Mouse (Mus musculus) erythroblast, embryonic 14.5 days (primary cell): Measurements from ENCODE around the gene Ankub1.

Source experiments
- GATA1 ChIP-seq: IDR thresholded peaks from 2 replicates; pipeline ENCODE4 v1.6.1; 2012; ENCODE audit warnings: low read length, inconsistent platforms, mixed read lengths
- TAL1 ChIP-seq: IDR thresholded peaks from 3 replicates; pipeline ENCODE4 v1.6.1; 2012; ENCODE audit warnings: low read length, inconsistent platforms, mixed read lengths

DNA sequence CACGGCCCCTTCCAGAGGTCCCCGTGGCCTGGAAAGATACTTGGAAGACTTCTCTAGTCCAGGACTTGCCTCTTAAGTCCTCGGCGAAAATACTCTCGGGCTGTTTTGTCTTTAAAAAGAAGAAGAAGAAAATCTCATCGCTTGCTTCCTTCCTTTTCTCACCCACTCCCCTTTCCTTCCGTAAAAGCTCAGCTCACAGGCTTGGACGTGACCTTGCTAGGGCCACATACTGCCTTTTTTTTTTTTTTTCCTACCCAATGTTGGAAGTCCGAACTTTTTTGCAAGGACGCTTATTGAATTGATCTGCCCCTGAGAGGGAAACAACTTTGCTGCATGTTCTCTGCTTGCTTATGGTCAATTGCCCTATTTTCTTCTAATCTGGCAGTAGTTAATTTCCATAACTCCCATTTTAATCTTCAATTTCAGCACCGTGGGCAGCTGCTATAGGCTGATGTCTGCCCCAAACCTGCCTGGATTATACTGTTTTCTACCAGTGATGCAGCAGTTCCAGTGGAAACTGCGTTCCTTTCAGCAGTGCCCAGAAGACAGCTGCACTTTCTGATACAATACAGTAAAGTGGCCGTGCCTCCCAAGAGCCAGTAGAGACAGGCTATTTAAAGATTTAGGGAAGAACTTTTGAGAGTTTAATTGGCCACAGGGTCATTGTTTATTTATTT, 44.0 kb upstream of the Ankub1 start:
- TF ChIP-seq GATA1 (no peak), TAL1 (no peak)
